Mouse (Mus musculus) embryo, embryonic 11.5 days (tissue): ENCODE results near the gene Scarb1.

Experiments used
- DNase-seq: peaks from one replicate; pipeline ENCODE4 v3.0.0-alpha.2; 2012; ENCODE audit warnings: low read depth, low spot score

Gene Scarb1

GRCm38 (mm10) chr5:125364851-125365429 lies 24.0 kb upstream of the Scarb1 start:
- DNase-seq: no peak

- DNase-seq: no peak
These were observed 23.0 kb upstream of the Scarb1 start for GRCm38 (mm10) chr5:125363894-125364293.

GRCm38 (mm10) chr5:125360981-125361510 lies 20.2 kb upstream of the Scarb1 start:
- no peak for DNase-seq

- DNase-seq: no peak
These were observed 19.7 kb upstream of the Scarb1 start for GRCm38 (mm10) chr5:125360566-125360965.

GRCm38 (mm10) chr5:125358270-125358608 lies 17.3 kb upstream of the Scarb1 start:
- DNase-seq: no peak

GRCm38 (mm10) chr5:125357543-125358269 lies 16.8 kb upstream of the Scarb1 start:
- no peak for DNase-seq

- DNase-seq: no peak
These were observed 14.8 kb upstream of the Scarb1 start for GRCm38 (mm10) chr5:125355650-125356049.

GRCm38 (mm10) chr5:125354885-125355492 lies 14.1 kb upstream of the Scarb1 start:
- no peak for DNase-seq

- DNase-seq: no peak
These were observed 11.9 kb upstream of the Scarb1 start for GRCm38 (mm10) chr5:125352781-125353294.

GRCm38 (mm10) chr5:125351939-125352338 lies 11.0 kb upstream of the Scarb1 start:
- DNase-seq: no peak

- DNase-seq: no peak
These were observed 10.2 kb upstream of the Scarb1 start for GRCm38 (mm10) chr5:125351057-125351456.

GRCm38 (mm10) chr5:125349391-125349790 lies 8.5 kb upstream of the Scarb1 start:
- no peak for DNase-seq

- no peak for DNase-seq
These were observed 7.6 kb upstream of the Scarb1 start for GRCm38 (mm10) chr5:125348487-125348886.

GRCm38 (mm10) chr5:125348067-125348466 lies 7.2 kb upstream of the Scarb1 start:
- no peak for DNase-seq

- DNase-seq: no peak
These were observed 3.4 kb upstream of the Scarb1 start for GRCm38 (mm10) chr5:125344296-125344695.

GRCm38 (mm10) chr5:125341459-125342090 lies 681 bp upstream of the Scarb1 start:
- no peak for DNase-seq

GRCm38 (mm10) chr5:125339851-125340531 lies 903 bp downstream of the Scarb1 start:
- DNase-seq: no peak

GRCm38 (mm10) chr5:125339108-125339751 lies 1.7 kb downstream of the Scarb1 start:
- no peak for DNase-seq

GRCm38 (mm10) chr5:125337526-125337925 lies 3.4 kb downstream of the Scarb1 start:
- no peak for DNase-seq

GRCm38 (mm10) chr5:125337012-125337411 lies 3.9 kb downstream of the Scarb1 start:
- DNase-seq: no peak

GRCm38 (mm10) chr5:125333009-125333408 lies 7.9 kb downstream of the Scarb1 start:
- DNase-seq: no peak
